Mouse (Mus musculus): ENCODE measurements around the gene Fut7. TPM values are rescaled to one million over a fixed set of nuclear protein-coding genes. Genes with fewer than 3 reads are reported as not detected.

Gene Fut7
- polyA plus RNA-seq (2015; fragmentation: Nextera tagmentation; extraction: Ambion mirVana): 0.10 and 0.15 TPM in 2 replicates

DNA sequence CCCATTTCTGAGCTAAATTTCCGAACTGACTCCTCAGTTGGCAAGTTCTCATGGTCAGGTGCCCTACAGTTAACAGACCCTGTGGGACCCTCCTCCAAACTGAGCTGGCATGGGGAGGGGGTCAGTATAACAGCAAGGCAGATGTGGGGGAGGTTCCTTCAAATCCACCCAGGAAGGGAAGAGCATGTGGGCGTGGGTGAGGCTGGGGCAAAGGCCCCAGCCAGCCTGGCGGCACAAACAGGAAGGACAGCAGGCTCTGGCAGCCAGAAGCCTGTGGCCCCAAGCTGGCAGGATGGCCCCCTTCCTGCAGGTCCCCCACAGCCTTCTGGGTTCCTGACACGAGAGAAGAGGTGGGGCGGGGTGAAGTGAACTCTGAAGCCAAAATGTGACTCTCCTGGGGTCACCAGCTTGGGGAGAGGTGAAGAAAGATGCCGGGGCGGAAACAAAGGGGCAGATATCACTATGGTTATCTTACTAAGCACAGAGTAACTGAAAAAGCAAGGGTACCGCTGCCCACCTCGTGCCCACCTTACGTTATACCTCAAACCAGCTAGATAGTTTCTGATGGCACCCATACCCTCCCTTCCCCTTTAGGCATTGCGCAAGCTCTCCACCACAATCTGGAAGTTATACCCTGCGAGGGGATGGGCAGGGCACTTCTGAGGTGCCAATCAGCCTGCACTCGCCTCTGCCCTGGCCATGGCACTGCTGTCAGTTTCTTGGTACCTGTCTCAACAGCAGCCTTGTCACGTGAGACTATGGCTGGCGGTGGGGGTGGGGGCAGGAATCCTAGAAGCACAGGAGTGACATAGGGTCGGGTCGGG, at the start of gene Fut7:
Gene Fut7, plus strand, starts transcription at position 681 of the 824 bp plus-strand sequence.
- 54% methylated on average over 17 of the region's 17 CpGs for WGBS
- H3K4me1 ChIP-seq (replicated peaks; ENCODE audit: control insufficient read depth, insufficient read depth, low read length): no peaks in the 10 kb centered on the region
- peaks cover 25% of the 10 kb centered on the region for H3K27me3 ChIP-seq (ENCODE audit: control insufficient read depth, insufficient read depth, low read depth, low read length)
- H3K4me2 ChIP-seq (ENCODE audit: low read depth, low read length): no peak within 1 kb of the TSS
- no peaks in the 10 kb centered on the region for H3K9me3 ChIP-seq (ENCODE audit: control insufficient read depth, low read length)
- no peaks in the 10 kb centered on the region for H3K36me3 ChIP-seq (ENCODE audit: control insufficient read depth, insufficient read depth, low read length)
- H3K4me3 ChIP-seq (ENCODE audit: low read length): no peak within 1 kb of the TSS
- no peak within 1 kb of the TSS for H3K9ac ChIP-seq (ENCODE audit: low read length)
- no peak within 1 kb of the TSS for H3K27ac ChIP-seq (ENCODE audit: low read length)
- ATAC-seq (ENCODE audit: low read depth): no peak

DNA sequence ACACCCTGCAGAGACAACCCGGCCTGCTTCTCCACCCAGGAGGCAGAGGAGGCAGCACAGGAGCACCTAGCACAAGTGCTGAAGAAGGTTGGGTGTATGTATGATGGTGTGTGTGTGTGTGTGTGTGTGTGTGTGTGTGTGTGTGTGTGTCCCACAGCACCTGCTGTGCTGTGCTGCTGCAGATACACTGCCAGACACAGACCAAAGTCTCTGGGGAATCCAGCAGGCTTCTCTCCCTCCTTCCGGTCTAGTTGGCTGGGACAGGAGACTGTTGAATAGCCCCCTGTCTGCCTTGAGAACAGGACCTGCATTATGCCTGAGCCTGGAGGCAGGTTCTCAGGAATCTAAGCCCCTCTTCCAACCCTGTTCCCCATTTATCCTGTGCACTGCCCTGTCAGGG, 49.6 kb upstream of the Fut7 start:
- Histone ChIP-seq H3K9ac (ENCODE audit: low read length) (peak overlapping the region; percentile 79), H3K4me2 (ENCODE audit: low read depth, low read length) (peak overlapping the region; percentile 91), H3K36me3 (ENCODE audit: control insufficient read depth, insufficient read depth, low read length) (peaks cover 19% of the 10 kb centered on the region), H3K4me1 (replicated peaks; ENCODE audit: control insufficient read depth, insufficient read depth, low read length) (peaks cover 24% of the 10 kb centered on the region), H3K27me3 (ENCODE audit: control insufficient read depth, insufficient read depth, low read depth, low read length) (no peaks in the 10 kb centered on the region), H3K4me3 (ENCODE audit: low read length) (peak overlapping the region; percentile 82), H3K9me3 (ENCODE audit: control insufficient read depth, low read length) (no peaks in the 10 kb centered on the region), H3K27ac (ENCODE audit: low read length) (no peak overlapping the region)
- WGBS: 14% methylated on average over 2 of the region's 2 CpGs
- no peak for ATAC-seq (ENCODE audit: low read depth)

DNA sequence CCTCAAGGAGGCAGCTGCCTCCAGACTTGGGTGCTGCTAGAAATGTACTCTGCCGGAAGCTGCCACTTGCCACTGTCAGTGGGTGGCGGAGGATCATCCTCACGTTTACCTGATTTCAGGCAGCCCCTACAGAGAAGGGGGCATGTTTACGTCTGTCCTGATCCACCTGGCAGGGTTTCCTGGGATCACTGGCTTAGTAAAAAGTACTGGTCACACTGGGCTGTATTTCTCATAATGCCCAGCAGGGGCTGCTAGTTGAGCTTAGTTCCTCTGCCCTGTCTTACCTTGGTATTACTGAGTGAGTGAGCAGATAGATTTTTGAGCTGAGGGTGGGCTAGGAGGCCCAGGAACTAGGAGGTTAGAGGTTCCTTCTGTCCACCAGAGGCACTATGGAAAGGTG, 46.5 kb upstream of the Fut7 start:
- Histone ChIP-seq H3K4me1 (replicated peaks; ENCODE audit: control insufficient read depth, insufficient read depth, low read length) (peaks cover 21% of the 10 kb centered on the region), H3K36me3 (ENCODE audit: control insufficient read depth, insufficient read depth, low read length) (peaks cover 20% of the 10 kb centered on the region), H3K9me3 (ENCODE audit: control insufficient read depth, low read length) (no peaks in the 10 kb centered on the region), H3K4me2 (ENCODE audit: low read depth, low read length) (no peak overlapping the region), H3K27me3 (ENCODE audit: control insufficient read depth, insufficient read depth, low read depth, low read length) (no peaks in the 10 kb centered on the region), H3K9ac (ENCODE audit: low read length) (0 out of 2 replicates have a peak overlapping the region, but pooled peaks have one; percentile 4), H3K27ac (ENCODE audit: low read length) (no peak overlapping the region), H3K4me3 (ENCODE audit: low read length) (no peak overlapping the region)
- WGBS: 66% methylated on average over 4 of the region's 4 CpGs
- ATAC-seq (ENCODE audit: low read depth): no peak

DNA sequence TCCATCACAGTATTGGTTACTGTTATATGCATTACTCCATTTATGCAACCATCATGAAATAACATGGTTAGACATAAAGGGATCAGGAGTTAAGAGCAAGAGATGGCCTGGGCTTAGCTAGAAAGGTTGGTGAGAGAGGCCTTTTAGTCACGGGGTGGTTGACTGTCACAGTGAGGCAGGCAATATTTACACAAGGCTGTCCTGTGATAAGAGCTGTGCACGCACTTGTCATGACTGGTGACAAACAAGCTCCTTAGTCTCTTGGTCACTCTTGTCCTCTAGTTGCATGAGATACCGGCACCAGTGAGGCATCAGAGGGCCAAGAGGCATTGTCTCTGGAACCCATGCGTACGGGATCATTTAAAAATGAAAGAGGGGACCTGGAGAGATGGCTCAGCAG, 38.6 kb upstream of the Fut7 start:
- no peak overlapping the region for H3K9ac ChIP-seq (ENCODE audit: low read length)
- no peaks in the 10 kb centered on the region for H3K9me3 ChIP-seq (ENCODE audit: control insufficient read depth, low read length)
- no peaks in the 10 kb centered on the region; the same call in 1 of the 2 replicates for H3K27me3 ChIP-seq (ENCODE audit: control insufficient read depth, insufficient read depth, low read depth, low read length)
- no peak overlapping the region for H3K4me2 ChIP-seq (ENCODE audit: low read depth, low read length)
- no peak overlapping the region for H3K27ac ChIP-seq (ENCODE audit: low read length)
- H3K4me1 ChIP-seq (replicated peaks; ENCODE audit: control insufficient read depth, insufficient read depth, low read length): no peaks in the 10 kb centered on the region
- 44% methylated on average over 5 of the region's 5 CpGs for WGBS
- ATAC-seq (ENCODE audit: low read depth): no peak
- no peaks in the 10 kb centered on the region for H3K36me3 ChIP-seq (ENCODE audit: control insufficient read depth, insufficient read depth, low read length)
- no peak overlapping the region for H3K4me3 ChIP-seq (ENCODE audit: low read length)

DNA sequence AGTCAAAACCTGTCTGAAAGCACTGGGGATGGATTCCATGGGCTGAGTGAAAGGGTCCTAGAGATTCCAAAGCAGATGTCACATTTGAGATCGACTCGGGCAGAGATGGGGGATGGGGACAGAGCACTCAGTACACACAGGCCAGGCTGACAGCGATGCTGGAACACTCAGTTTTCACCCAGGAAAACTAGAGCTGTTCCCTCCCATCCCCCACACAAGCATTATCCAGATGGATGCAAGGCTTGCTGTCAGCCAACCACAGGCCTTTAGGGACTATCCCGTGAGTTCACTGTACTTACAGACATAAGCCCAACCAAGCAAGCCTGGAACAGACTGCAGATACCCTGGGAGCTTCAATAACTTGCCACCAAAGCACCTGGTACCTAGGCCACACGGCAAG, 31.8 kb upstream of the Fut7 start:
- WGBS: 54% methylated on average over 5 of the region's 5 CpGs
- no peak for ATAC-seq (ENCODE audit: low read depth)
- Histone ChIP-seq H3K4me1 (replicated peaks; ENCODE audit: control insufficient read depth, insufficient read depth, low read length) (peaks cover 11% of the 10 kb centered on the region), H3K9ac (ENCODE audit: low read length) (no peak overlapping the region), H3K4me3 (ENCODE audit: low read length) (no peak overlapping the region), H3K36me3 (ENCODE audit: control insufficient read depth, insufficient read depth, low read length) (no peaks in the 10 kb centered on the region), H3K27ac (ENCODE audit: low read length) (no peak overlapping the region), H3K4me2 (ENCODE audit: low read depth, low read length) (no peak overlapping the region), H3K27me3 (ENCODE audit: control insufficient read depth, insufficient read depth, low read depth, low read length) (peaks cover 17% of the 10 kb centered on the region), H3K9me3 (ENCODE audit: control insufficient read depth, low read length) (no peaks in the 10 kb centered on the region)

DNA sequence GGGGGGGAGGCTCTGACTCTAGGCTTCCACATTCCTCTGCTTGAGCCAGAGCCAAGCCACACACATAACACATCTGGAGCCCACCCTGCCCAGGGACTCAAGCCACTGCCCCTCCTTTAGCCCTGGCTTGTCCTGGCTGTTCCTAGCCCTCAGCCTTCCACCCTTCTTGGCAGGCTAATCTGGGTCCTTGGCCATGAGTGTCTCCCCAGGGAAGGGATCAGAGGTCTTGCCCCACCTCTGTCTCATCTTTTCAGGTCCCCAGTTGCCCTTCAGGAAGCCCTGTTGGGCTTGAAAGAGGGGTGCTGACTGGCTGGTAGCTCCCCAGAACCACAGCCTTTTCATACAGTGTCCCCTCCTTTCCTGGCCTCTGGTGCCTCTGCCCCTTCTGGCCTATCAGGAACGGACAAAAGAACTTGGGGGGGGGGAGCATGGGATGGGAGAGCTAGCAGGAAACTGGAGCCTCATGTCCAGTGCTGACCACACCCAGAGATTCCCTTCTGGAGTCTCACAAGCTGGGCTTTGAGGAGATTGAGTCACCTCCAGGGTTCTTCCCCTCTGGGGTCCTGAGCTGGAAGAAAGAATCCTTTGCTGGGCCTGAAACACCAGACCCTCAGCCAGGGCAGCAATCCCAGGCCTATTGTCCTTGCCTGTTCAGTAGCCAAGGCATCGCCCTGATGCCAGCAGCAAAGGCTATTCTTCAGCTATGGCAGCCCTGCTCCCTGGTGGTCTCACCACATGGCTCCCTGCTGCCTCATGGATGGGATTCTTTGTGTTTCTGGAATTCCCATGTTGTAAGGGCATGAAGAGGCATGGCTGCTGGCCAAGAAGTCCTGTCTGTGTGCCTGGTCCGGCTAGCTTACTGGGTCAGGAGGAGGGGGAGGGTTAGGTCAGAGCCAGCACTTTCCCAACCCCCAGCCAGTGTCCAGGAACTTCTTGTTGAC, 28.5 kb upstream of the Fut7 start:
- peaks cover 28% of the 10 kb centered on the region for H3K27me3 ChIP-seq (ENCODE audit: control insufficient read depth, insufficient read depth, low read depth, low read length)
- H3K4me1 ChIP-seq (replicated peaks; ENCODE audit: control insufficient read depth, insufficient read depth, low read length): peaks cover 13% of the 10 kb centered on the region
- H3K27ac ChIP-seq (ENCODE audit: low read length): no peak overlapping the region
- WGBS: 45% methylated on average over 3 of the region's 3 CpGs
- no peak overlapping the region for H3K9ac ChIP-seq (ENCODE audit: low read length)
- no peak overlapping the region for H3K4me2 ChIP-seq (ENCODE audit: low read depth, low read length)
- peak; percentile 44; the same call in 1 of the 2 replicates for ATAC-seq (ENCODE audit: low read depth)
- no peak overlapping the region for H3K4me3 ChIP-seq (ENCODE audit: low read length)
- no peaks in the 10 kb centered on the region for H3K36me3 ChIP-seq (ENCODE audit: control insufficient read depth, insufficient read depth, low read length)
- H3K9me3 ChIP-seq (ENCODE audit: control insufficient read depth, low read length): no peaks in the 10 kb centered on the region

DNA sequence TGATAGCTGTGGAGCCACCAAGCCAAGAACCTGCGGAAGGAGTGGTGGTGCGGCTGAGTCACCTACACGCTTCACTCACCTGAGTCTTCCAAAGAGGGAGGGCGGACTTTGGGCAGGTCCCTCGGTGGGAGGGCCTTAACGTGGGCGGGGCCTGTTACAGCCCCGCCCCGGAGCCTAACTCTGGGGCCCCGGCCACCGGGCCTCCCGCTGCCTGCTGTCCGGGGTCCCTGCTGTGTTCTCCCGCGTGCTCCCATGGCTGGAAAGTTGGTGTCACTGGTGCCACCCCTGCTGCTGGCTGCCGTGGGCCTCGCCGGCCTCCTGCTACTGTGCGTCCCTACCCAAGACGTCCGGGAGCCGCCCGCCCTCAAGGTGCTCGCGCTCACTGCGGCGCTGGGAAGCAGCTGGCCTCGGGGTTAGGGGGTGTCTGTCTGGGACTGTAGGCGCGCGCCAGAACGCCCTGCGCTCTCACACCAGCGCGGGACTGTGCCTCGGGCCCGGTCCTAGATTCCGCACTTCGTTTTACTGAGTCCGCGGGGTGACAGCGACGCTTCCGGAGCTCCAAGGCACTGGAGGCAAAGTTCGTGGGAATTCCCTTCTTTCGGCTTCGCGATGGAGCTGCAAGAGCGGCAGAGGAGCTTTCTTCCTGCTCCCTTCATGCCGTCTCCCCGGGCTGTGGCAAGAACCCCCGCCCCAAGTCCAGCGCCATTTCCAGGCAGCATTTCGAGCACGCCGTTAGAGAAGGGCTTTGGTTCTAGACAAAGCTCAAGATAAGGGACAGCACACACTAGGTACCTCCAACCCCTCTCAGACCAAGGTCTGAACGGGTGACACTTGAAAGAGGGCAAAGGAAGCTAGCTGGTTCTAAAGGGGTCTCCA, 27.1 kb upstream of the Fut7 start, which contains the start of gene Entpd2:
Gene Entpd2, plus strand, starts transcription at position 154 of the 876 bp plus-strand sequence.
- peak within 1 kb of the TSS; percentile 52 for H3K4me3 ChIP-seq (ENCODE audit: low read length)
- H3K4me1 ChIP-seq (replicated peaks; ENCODE audit: control insufficient read depth, insufficient read depth, low read length): peaks cover 13% of the 10 kb centered on the region
- peak within 1 kb of the TSS; percentile 65 for H3K9ac ChIP-seq (ENCODE audit: low read length)
- H3K27ac ChIP-seq (ENCODE audit: low read length): no peak within 1 kb of the TSS
- H3K36me3 ChIP-seq (ENCODE audit: control insufficient read depth, insufficient read depth, low read length): no peaks in the 10 kb centered on the region
- peaks cover 41% of the 10 kb centered on the region for H3K27me3 ChIP-seq (ENCODE audit: control insufficient read depth, insufficient read depth, low read depth, low read length)
- ATAC-seq (ENCODE audit: low read depth): peak; percentile 66
- H3K4me2 ChIP-seq (ENCODE audit: low read depth, low read length): peak within 1 kb of the TSS; percentile 88
- H3K9me3 ChIP-seq (ENCODE audit: control insufficient read depth, low read length): no peaks in the 10 kb centered on the region
- WGBS: 2% methylated on average over 57 of the region's 57 CpGs

DNA sequence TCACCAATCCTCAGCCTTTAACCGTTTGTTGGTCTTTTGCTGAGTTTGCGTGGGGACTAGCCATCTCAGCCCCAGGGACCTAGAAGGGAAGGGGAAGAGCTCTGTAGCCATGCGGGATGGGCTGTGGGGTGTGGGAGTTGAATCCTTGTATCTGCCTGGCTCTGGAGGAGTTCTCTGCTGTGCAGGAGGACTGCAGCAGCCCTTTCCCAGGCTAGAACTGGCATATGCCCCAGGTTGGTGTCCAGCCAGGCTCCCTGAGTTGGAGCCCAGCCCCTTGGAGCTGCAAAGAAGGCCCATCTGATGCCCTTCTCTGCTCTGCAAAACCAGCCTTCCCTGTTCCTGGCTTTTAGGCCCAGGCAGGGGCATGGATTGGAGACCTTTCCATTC, 26.5 kb upstream of the Fut7 start:
- H3K9ac ChIP-seq (ENCODE audit: low read length): no peak overlapping the region; the same call in 1 of the 2 replicates

More for the DNA sequence above, 26.5 kb upstream of the Fut7 start:
- Histone ChIP-seq H3K4me1 (replicated peaks; ENCODE audit: control insufficient read depth, insufficient read depth, low read length) (peaks cover 13% of the 10 kb centered on the region), H3K4me3 (ENCODE audit: low read length) (peak overlapping the region; percentile 52; the same call in 1 of the 2 replicates), H3K4me2 (ENCODE audit: low read depth, low read length) (peak overlapping the region; percentile 88), H3K36me3 (ENCODE audit: control insufficient read depth, insufficient read depth, low read length) (no peaks in the 10 kb centered on the region), H3K9me3 (ENCODE audit: control insufficient read depth, low read length) (no peaks in the 10 kb centered on the region), H3K27me3 (ENCODE audit: control insufficient read depth, insufficient read depth, low read depth, low read length) (peaks cover 44% of the 10 kb centered on the region), H3K27ac (ENCODE audit: low read length) (no peak overlapping the region)
- no peak for ATAC-seq (ENCODE audit: low read depth)
- 29% methylated on average over 3 of the region's 3 CpGs for WGBS

Measured in lung, embryonic 16.5 days (tissue).